Mouse (Mus musculus) kidney, adult 18-20 months (tissue): ENCODE results near the gene Wdr62.
"Not testable (repeated sequence)": the region's sequence is repeated elsewhere in the genome, so short reads cannot be mapped to it uniquely, and the experiment has no call there.

Experiments used
- DNase-seq: peaks from one replicate; pipeline ENCODE4 v3.0.0; 2021

Wdr62 gene

GRCm38 (mm10) chr7:30202895-30203690, 77.1 kb downstream of the Wdr62 start:
- no peak for DNase-seq

- not testable (repeated sequence) for DNase-seq
These were observed 79.6 kb downstream of the Wdr62 start for GRCm38 (mm10) chr7:30200661-30201060.

- DNase-seq: no peak
These were observed 80.0 kb downstream of the Wdr62 start for GRCm38 (mm10) chr7:30200200-30200599.

GRCm38 (mm10) chr7:30199498-30200139, 80.6 kb downstream of the Wdr62 start:
- no peak for DNase-seq

- DNase-seq: peak; percentile 52
These were observed 81.7 kb downstream of the Wdr62 start, which contains the start of gene Capns1 for GRCm38 (mm10) chr7:30198481-30198971. TSS of gene Capns1 (minus strand) at chr7:30198811.

GRCm38 (mm10) chr7:30197592-30198129, 82.6 kb downstream of the Wdr62 start:
- DNase-seq: no peak

- DNase-seq: no peak
These were observed 84.0 kb downstream of the Wdr62 start for GRCm38 (mm10) chr7:30196171-30196570.

- DNase-seq: no peak
These were observed 84.8 kb downstream of the Wdr62 start for GRCm38 (mm10) chr7:30195461-30195860.

- DNase-seq: peak; percentile 92
These were observed 85.3 kb downstream of the Wdr62 start for GRCm38 (mm10) chr7:30194884-30195283.

- peak; percentile 53 for DNase-seq
These were observed 86.0 kb downstream of the Wdr62 start for GRCm38 (mm10) chr7:30194101-30194831.

GRCm38 (mm10) chr7:30193581-30194100, 86.6 kb downstream of the Wdr62 start:
- peak; percentile 89 for DNase-seq

- DNase-seq: no peak
These were observed 87.2 kb downstream of the Wdr62 start for GRCm38 (mm10) chr7:30193013-30193412.

- DNase-seq: no peak
These were observed 88.1 kb downstream of the Wdr62 start for GRCm38 (mm10) chr7:30192088-30192487.
